Mouse (Mus musculus) erythroid progenitor cell, adult 5-6 weeks (primary cell): Measurements from ENCODE around the gene Med17. TPM values are rescaled to one million over a fixed set of nuclear protein-coding genes. Genes with fewer than 3 reads are reported as not detected.

Experiments
- ATAC-seq: replicated peaks from 2 replicates; pipeline ENCODE4 v1.8.0; 2016; ENCODE audit warnings: moderate number of reproducible peaks, mild to moderate bottlenecking, moderate TSS enrichment, inconsistent platforms; ENCODE audit not compliant: poor library complexity, low FRiP score, severe bottlenecking
- total RNA-seq, 2 experiments: library from RNA; stranded (forward) in 1 of 2; stranded (reverse) in 1 of 2; fragments of 150-400 nt in 1 of 2; fragments of 186-747, 209-891 nt in 1 of 2; gene quantifications; 2 replicates each; pipeline versions ENCODE4 v1.2.3 to v1.2.4; 2015 to 2017; ENCODE audit warnings: low replicate concordance in 2 of 2

Med17 gene
- total RNA-seq, 2 experiments from 2014 or later, result 12.6 to 12.9 TPM

GRCm38 (mm10) chr9:15297112-15297511, 17.4 kb upstream of the Med17 start:
- no peak for ATAC-seq

- no peak for ATAC-seq
Measured at GRCm38 (mm10) chr9:15289251-15289650, 9.5 kb upstream of the Med17 start.

GRCm38 (mm10) chr9:15288402-15288801, 8.7 kb upstream of the Med17 start:
- no peak for ATAC-seq

- ATAC-seq, result peak; percentile 52; the same call in 1 of the 2 replicates
Measured at GRCm38 (mm10) chr9:15287846-15288245, 8.1 kb upstream of the Med17 start.

- ATAC-seq, result no peak
Measured at GRCm38 (mm10) chr9:15285443-15285842, 5.7 kb upstream of the Med17 start.

GRCm38 (mm10) chr9:15280491-15280879, 754 bp upstream of the Med17 start:
- no peak for ATAC-seq

- no peak for ATAC-seq
Measured at GRCm38 (mm10) chr9:15279139-15279648, 537 bp downstream of the Med17 start.

GRCm38 (mm10) chr9:15278343-15278742, 1.4 kb downstream of the Med17 start:
- no peak for ATAC-seq

- ATAC-seq, result no peak
Measured at GRCm38 (mm10) chr9:15276855-15277254, 2.9 kb downstream of the Med17 start.

GRCm38 (mm10) chr9:15273981-15274380, 5.8 kb downstream of the Med17 start:
- no peak for ATAC-seq

GRCm38 (mm10) chr9:15263487-15263886, 16.2 kb downstream of the Med17 start:
- no peak for ATAC-seq

GRCm38 (mm10) chr9:15261980-15262379, 17.8 kb downstream of the Med17 start:
- ATAC-seq, result no peak

- no peak for ATAC-seq
Measured at GRCm38 (mm10) chr9:15256214-15256613, 23.5 kb downstream of the Med17 start.

- no peak for ATAC-seq
Measured at GRCm38 (mm10) chr9:15254501-15254900, 25.2 kb downstream of the Med17 start.

- no peak for ATAC-seq
Measured at GRCm38 (mm10) chr9:15252196-15252595, 27.5 kb downstream of the Med17 start.

- ATAC-seq, result no peak
Measured at GRCm38 (mm10) chr9:15250376-15250775, 29.4 kb downstream of the Med17 start.

- no peak for ATAC-seq
Measured at GRCm38 (mm10) chr9:15245319-15246075, 34.2 kb downstream of the Med17 start.

- ATAC-seq, result no peak
Measured at GRCm38 (mm10) chr9:15242130-15242529, 37.6 kb downstream of the Med17 start.

GRCm38 (mm10) chr9:15241596-15241939, 38.2 kb downstream of the Med17 start:
- ATAC-seq, result 0 out of 2 replicates have a peak, but pooled peaks have one; percentile 54

GRCm38 (mm10) chr9:15240863-15241595, 38.7 kb downstream of the Med17 start:
- no peak for ATAC-seq

GRCm38 (mm10) chr9:15240006-15240405, 39.7 kb downstream of the Med17 start:
- no peak for ATAC-seq
